Mouse (Mus musculus) intestine, embryonic 16.5 days (tissue): ENCODE measurements around the gene Etv6. TPM values are rescaled to one million over a fixed set of nuclear protein-coding genes. Genes with fewer than 3 reads are reported as not detected.

Experiments used
- ATAC-seq: fragments of 200-750 bp; cut with Nextera tagmentation; 2 replicates; pipeline ENCODE4 v1.8.0; 2017; ENCODE audit warnings: moderate TSS enrichment, moderate library complexity
- H3K27ac ChIP-seq: fragments of 300-500 bp; sonication (generic); 2 replicates; pipeline ENCODE4 v1.5.1; 2014; ENCODE audit warnings: mild to moderate bottlenecking, low read length
- H3K27me3 ChIP-seq: fragments of 300-500 bp; sonication (generic); replicated peaks from 2 replicates; pipeline ENCODE4 v1.6.1; 2014; ENCODE audit warnings: low read length, control low read depth, mixed read lengths; ENCODE audit not compliant: control insufficient read depth, insufficient read depth
- H3K36me3 ChIP-seq: fragments of 300-500 bp; sonication (generic); 2 replicates; pipeline ENCODE4 v1.6.1; 2014; ENCODE audit warnings: low read length, control low read depth; ENCODE audit not compliant: control insufficient read depth, insufficient read depth
- H3K4me1 ChIP-seq: fragments of 300-500 bp; sonication (generic); 2 replicates; pipeline ENCODE4 v1.6.1; 2014; ENCODE audit warnings: low read length, control low read depth, mixed read lengths; ENCODE audit not compliant: control insufficient read depth, insufficient read depth
- H3K4me2 ChIP-seq: fragments of 300-500 bp; sonication (generic); 2 replicates; pipeline ENCODE4 v1.6.1; 2014; ENCODE audit warnings: low read depth, low read length, control low read depth
- H3K4me3 ChIP-seq: fragments of 300-500 bp; sonication (generic); 2 replicates; pipeline ENCODE4 v1.5.1; 2014; ENCODE audit warnings: mild to moderate bottlenecking, low read length
- H3K9ac ChIP-seq: fragments of 300-500 bp; sonication (generic); 2 replicates; pipeline ENCODE4 v1.6.1; 2014; ENCODE audit warnings: low read depth, low read length
- H3K9me3 ChIP-seq: fragments of 300-500 bp; sonication (generic); 2 replicates; pipeline ENCODE4 v1.6.1; 2016; ENCODE audit warnings: low read length, control low read depth; ENCODE audit not compliant: control insufficient read depth
- WGBS: fragments of 180-500 bp; shearing (Covaris S2); extraction: QIAGEN DNeasy Blood & Tissue Kit; methylation state at CpG from one replicate; pipeline ENCODE4 v1.1.7; 2014; 5-methylcytosine and 5-hydroxymethylcytosine counted together
- polyA plus RNA-seq: library from polyadenylated mRNA; unstranded; fragments of >200 nt; fragmentation: Nextera tagmentation; extraction: Ambion mirVana; gene quantifications from 2 replicates; pipeline ENCODE4 v1.2.1, GENCODE M21; 2015

The Etv6 gene
- polyA plus RNA-seq, 1 experiment from 2014 or later, result 10.4 TPM

DNA sequence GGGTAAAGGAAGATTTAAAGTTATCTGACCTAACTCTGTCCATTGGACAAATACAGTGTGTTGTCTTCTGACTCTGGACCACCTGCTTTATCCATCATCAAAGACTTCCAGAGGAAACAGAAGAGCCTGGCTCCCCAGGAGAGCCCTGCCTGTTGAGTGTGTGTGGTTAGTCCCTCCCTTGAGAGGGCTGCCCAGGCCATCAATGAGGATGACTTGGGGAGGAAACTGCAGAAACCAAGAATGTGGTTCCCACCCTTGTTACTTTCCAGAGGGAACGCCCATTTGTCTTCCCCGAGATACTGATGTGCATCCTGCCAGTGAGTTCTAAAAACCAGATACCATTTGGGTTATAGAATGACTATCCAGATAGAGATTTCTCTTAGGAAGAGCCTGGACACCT is 96.1 kb downstream of the Etv6 start:
- Histone ChIP-seq H3K9ac (no peak overlapping the region), H3K9me3 (0 out of 2 replicates have a peak, but pooled peaks cover 4% of the 10 kb centered on the region), H3K4me2 (no peak overlapping the region), H3K4me3 (no peak overlapping the region), H3K27ac (no peak overlapping the region), H3K36me3 (peaks cover 5% of the 10 kb centered on the region), H3K27me3 (no peaks in the 10 kb centered on the region), H3K4me1 (peaks cover 11% of the 10 kb centered on the region; the same call in 1 of the 2 replicates)
- no peak for ATAC-seq
- 86% methylated on average over 2 of the region's 2 CpGs for WGBS

DNA sequence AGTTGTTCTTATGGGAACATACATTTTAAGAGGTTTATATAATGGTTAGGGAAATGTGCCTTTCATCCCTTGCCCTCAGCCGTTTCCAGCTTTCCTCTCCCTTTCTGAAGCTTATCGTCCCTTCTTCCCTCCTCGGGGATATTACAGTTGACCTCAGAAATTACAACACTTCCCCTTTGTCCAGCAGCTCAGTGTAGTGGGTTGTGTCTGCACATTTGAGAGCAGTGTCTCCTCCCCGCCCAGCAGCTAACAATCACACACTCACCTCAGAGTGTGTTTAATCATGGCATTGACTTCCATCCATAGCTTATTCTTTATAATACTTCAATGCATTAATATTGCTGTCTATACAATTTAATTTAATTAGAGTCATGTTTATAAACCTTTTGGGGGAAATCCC is 98.3 kb downstream of the Etv6 start:
- Histone ChIP-seq H3K4me2 (no peak overlapping the region), H3K27me3 (no peaks in the 10 kb centered on the region), H3K9ac (no peak overlapping the region), H3K4me1 (peaks cover 14% of the 10 kb centered on the region; the same call in 1 of the 2 replicates), H3K27ac (no peak overlapping the region), H3K4me3 (no peak overlapping the region), H3K36me3 (peaks cover 5% of the 10 kb centered on the region), H3K9me3 (0 out of 2 replicates have a peak, but pooled peaks cover 4% of the 10 kb centered on the region)
- no peak for ATAC-seq
- whole genome bisulfite sequencing, result 59% methylated on average over 4 of the region's 4 CpGs

- no peak overlapping the region for H3K4me2 ChIP-seq
- ATAC-seq, result no peak
- no peak overlapping the region for H3K9ac ChIP-seq
- WGBS, result 89% methylated on average over 9 of the region's 9 CpGs
- H3K4me1 ChIP-seq, result peaks cover 14% of the 10 kb centered on the region; the same call in 1 of the 2 replicates
- no peaks in the 10 kb centered on the region; the same call in 1 of the 2 replicates for H3K36me3 ChIP-seq
- H3K9me3 ChIP-seq, result no peaks in the 10 kb centered on the region
- no peak overlapping the region for H3K27ac ChIP-seq
- no peak overlapping the region for H3K4me3 ChIP-seq
- H3K27me3 ChIP-seq, result no peaks in the 10 kb centered on the region
Observed at GRCm38 (mm10) chr6:134134821-134135323, 99.4 kb downstream of the Etv6 start.

- H3K4me3 ChIP-seq, result no peak overlapping the region
- no peak overlapping the region for H3K27ac ChIP-seq
- WGBS, result 68% methylated on average over 3 of the region's 3 CpGs
- peaks cover 21% of the 10 kb centered on the region for H3K4me1 ChIP-seq
- no peak overlapping the region for H3K9ac ChIP-seq
- H3K4me2 ChIP-seq, result no peak overlapping the region
- H3K27me3 ChIP-seq, result no peaks in the 10 kb centered on the region
- no peaks in the 10 kb centered on the region; the same call in 1 of the 2 replicates for H3K36me3 ChIP-seq
- ATAC-seq, result peak; percentile 24; the same call in 1 of the 2 replicates
- H3K9me3 ChIP-seq, result no peaks in the 10 kb centered on the region
Observed at GRCm38 (mm10) chr6:134136315-134136714, 100.8 kb downstream of the Etv6 start.

DNA sequence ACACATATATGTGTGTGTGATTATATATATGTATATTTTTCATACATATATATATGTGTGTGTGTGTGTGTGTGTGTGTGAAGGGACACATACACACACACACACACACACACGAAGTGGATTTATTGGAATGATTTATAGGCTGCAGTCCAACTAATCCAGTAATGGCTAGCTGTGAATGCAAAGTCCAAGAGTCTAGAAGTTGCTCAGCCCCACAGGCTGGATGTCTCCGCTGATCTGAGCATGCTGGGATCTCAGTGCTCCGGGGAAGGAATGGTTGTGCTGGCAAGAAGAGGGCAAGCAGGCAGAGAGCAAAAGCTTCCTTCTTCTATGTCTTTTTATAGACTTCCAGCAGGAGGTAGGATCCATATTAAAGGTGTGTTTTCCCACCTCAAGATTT is 103.9 kb downstream of the Etv6 start:
- no peak for ATAC-seq
- H3K36me3 ChIP-seq, result no peaks in the 10 kb centered on the region; the same call in 1 of the 2 replicates
- peaks cover 44% of the 10 kb centered on the region for H3K4me1 ChIP-seq
- no peak overlapping the region for H3K9ac ChIP-seq
- WGBS, result 79% methylated on average over 3 of the region's 3 CpGs
- no peak overlapping the region for H3K4me3 ChIP-seq
- H3K27ac ChIP-seq, result no peak overlapping the region
- no peak overlapping the region for H3K4me2 ChIP-seq
- no peaks in the 10 kb centered on the region for H3K27me3 ChIP-seq
- H3K9me3 ChIP-seq, result no peaks in the 10 kb centered on the region

DNA sequence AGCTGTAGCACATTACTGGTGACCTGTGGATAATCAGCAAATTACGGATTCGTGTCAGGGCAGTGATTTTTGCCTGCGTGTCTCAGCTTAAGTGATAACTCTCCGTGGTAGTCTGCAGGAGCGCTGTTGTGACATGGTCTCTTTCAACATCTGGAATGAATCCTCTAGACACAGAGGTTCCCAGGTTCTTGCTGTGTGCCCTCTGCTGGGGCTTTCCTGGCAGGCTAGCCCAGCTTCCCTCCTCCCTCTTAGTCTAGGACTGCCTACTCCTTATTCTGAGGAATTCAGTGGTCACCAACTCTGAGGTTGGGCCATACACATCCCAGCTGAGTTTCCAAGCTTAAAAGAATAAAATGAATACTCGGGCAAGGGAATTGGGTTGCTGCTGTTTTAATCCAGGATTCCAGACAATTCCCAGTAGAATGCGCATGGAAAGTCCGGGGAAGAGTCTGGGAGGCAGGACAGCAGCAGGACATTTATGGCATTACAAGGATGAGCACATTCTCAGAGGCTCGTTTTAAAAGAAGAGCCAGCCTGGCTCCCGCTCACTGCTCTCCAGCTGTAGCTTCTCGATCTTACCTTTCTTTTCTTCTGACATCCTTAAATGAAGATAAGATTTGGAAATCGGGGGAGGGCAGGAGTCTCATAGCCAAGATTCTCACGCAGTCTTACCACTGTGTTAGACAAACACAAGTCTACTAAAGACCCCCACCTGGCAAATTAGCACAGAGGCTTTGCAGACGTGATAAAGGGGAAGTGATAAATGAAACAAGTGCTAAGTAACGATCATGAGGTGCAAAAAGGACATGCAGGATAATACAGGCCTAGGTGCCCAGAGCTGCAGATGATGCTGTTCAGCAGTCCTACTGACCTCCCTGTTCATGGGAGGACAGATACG is 105.5 kb downstream of the Etv6 start:
- H3K27ac ChIP-seq, result peak overlapping the region; percentile 83
- 60% methylated on average over 16 of the region's 16 CpGs for WGBS

GRCm38 (mm10) chr6:134141616-134142165 is 106.2 kb downstream of the Etv6 start:
- ATAC-seq, result no peak
- H3K27ac ChIP-seq, result peak overlapping the region; percentile 83; the same call in 1 of the 2 replicates

More for the DNA sequence above, 105.5 kb downstream of the Etv6 start:
- peaks cover 49% of the 10 kb centered on the region for H3K4me1 ChIP-seq
- no peaks in the 10 kb centered on the region for H3K9me3 ChIP-seq
- no peaks in the 10 kb centered on the region for H3K27me3 ChIP-seq
- H3K4me2 ChIP-seq, result no peak overlapping the region
- no peaks in the 10 kb centered on the region for H3K36me3 ChIP-seq
- peak overlapping the region; percentile 25; the same call in 1 of the 2 replicates for H3K9ac ChIP-seq
- H3K4me3 ChIP-seq, result no peak overlapping the region
- ATAC-seq, result no peak

DNA sequence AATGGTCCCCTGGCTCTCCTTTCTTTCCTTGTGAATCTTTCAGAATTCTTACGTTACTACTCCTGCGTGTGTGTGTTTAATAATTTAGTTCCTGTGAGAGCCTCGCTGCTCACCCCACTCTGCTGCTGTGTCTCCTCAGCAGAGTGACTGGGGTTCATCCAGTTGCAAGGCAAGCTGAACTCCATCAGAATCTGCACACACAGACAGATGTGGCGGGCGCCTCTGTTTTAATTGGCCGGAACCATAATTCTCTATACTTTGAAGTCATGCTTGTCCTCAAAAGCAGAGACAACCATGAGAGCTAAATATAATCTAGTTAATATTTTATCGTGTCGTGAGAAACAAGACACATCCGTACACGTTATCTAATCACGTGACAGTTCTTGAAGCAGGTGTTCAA is 107.2 kb downstream of the Etv6 start:
- Histone ChIP-seq H3K4me2 (0 out of 2 replicates have a peak overlapping the region, but pooled peaks have one; percentile 9), H3K36me3 (no peaks in the 10 kb centered on the region), H3K9me3 (no peaks in the 10 kb centered on the region), H3K4me3 (no peak overlapping the region), H3K4me1 (peaks cover 48% of the 10 kb centered on the region), H3K9ac (no peak overlapping the region), H3K27ac (peak overlapping the region; percentile 83), H3K27me3 (no peaks in the 10 kb centered on the region)
- peak; percentile 50 for ATAC-seq
- WGBS, result 42% methylated on average over 11 of the region's 11 CpGs

More at GRCm38 (mm10) chr6:134141616-134142165, 106.2 kb downstream of the Etv6 start:
- Histone ChIP-seq H3K9me3 (no peaks in the 10 kb centered on the region), H3K9ac (peak overlapping the region; percentile 25; the same call in 1 of the 2 replicates), H3K27me3 (no peaks in the 10 kb centered on the region), H3K36me3 (no peaks in the 10 kb centered on the region), H3K4me2 (no peak overlapping the region), H3K4me3 (no peak overlapping the region), H3K4me1 (peaks cover 43% of the 10 kb centered on the region)
- 71% methylated on average over 1 of the region's 1 CpGs for WGBS

- Histone ChIP-seq H3K9me3 (no peaks in the 10 kb centered on the region), H3K4me3 (no peak overlapping the region), H3K4me1 (peaks cover 54% of the 10 kb centered on the region), H3K9ac (no peak overlapping the region), H3K27ac (peak overlapping the region; percentile 83), H3K27me3 (no peaks in the 10 kb centered on the region), H3K4me2 (no peak overlapping the region), H3K36me3 (no peaks in the 10 kb centered on the region)
- WGBS, result 26% methylated on average over 3 of the region's 3 CpGs
- peak; percentile 41 for ATAC-seq
Observed at GRCm38 (mm10) chr6:134143649-134144097, 108.2 kb downstream of the Etv6 start.
